Mouse (Mus musculus): ENCODE data around the gene Sec31a.

The Sec31a gene

GRCm38 (mm10) chr5:100349287-100350215 lies 66.5 kb downstream of the Sec31a start:
- peak; percentile 52 for DNase-seq (ENCODE audit: low spot score)

GRCm38 (mm10) chr5:100345118-100345517 lies 70.9 kb downstream of the Sec31a start:
- no peak for DNase-seq (ENCODE audit: low spot score)

- peak; percentile 20 for DNase-seq (ENCODE audit: low spot score)
Observed at GRCm38 (mm10) chr5:100343087-100343486, 72.9 kb downstream of the Sec31a start.

GRCm38 (mm10) chr5:100342422-100342821 lies 73.6 kb downstream of the Sec31a start:
- DNase-seq (ENCODE audit: low spot score), result no peak

GRCm38 (mm10) chr5:100341042-100341441 lies 75.0 kb downstream of the Sec31a start:
- no peak for DNase-seq (ENCODE audit: low spot score)

- DNase-seq (ENCODE audit: low spot score), result no peak
Observed at GRCm38 (mm10) chr5:100337852-100338251, 78.2 kb downstream of the Sec31a start.

GRCm38 (mm10) chr5:100336876-100337275 lies 79.2 kb downstream of the Sec31a start:
- no peak for DNase-seq (ENCODE audit: low spot score)

GRCm38 (mm10) chr5:100335581-100336080 lies 80.4 kb downstream of the Sec31a start:
- no peak for DNase-seq (ENCODE audit: low spot score)

GRCm38 (mm10) chr5:100334686-100335085 lies 81.3 kb downstream of the Sec31a start:
- no peak for DNase-seq (ENCODE audit: low spot score)

- no peak for DNase-seq (ENCODE audit: low spot score)
Observed at GRCm38 (mm10) chr5:100333607-100334380, 82.2 kb downstream of the Sec31a start.

GRCm38 (mm10) chr5:100332300-100333004 lies 83.6 kb downstream of the Sec31a start:
- peak; percentile 29 for DNase-seq (ENCODE audit: low spot score)

- no peak for DNase-seq (ENCODE audit: low spot score)
Observed at GRCm38 (mm10) chr5:100331636-100332035, 84.4 kb downstream of the Sec31a start.

- DNase-seq (ENCODE audit: low spot score), result peak; percentile 94
Observed at GRCm38 (mm10) chr5:100322081-100322480, 94.0 kb downstream of the Sec31a start.

GRCm38 (mm10) chr5:100317842-100318241 lies 98.2 kb downstream of the Sec31a start:
- peak; percentile 4 for DNase-seq (ENCODE audit: low spot score)

GRCm38 (mm10) chr5:100317010-100317409 lies 99.0 kb downstream of the Sec31a start:
- DNase-seq (ENCODE audit: low spot score), result no peak

- no peak for DNase-seq (ENCODE audit: low spot score)
Observed at GRCm38 (mm10) chr5:100315646-100316045, 100.4 kb downstream of the Sec31a start.

- no peak for DNase-seq (ENCODE audit: low spot score)
Observed at GRCm38 (mm10) chr5:100312391-100312790, 103.6 kb downstream of the Sec31a start.
